Mouse (Mus musculus): Measurements from ENCODE around the gene Wnt3.

The Wnt3 gene

DNA sequence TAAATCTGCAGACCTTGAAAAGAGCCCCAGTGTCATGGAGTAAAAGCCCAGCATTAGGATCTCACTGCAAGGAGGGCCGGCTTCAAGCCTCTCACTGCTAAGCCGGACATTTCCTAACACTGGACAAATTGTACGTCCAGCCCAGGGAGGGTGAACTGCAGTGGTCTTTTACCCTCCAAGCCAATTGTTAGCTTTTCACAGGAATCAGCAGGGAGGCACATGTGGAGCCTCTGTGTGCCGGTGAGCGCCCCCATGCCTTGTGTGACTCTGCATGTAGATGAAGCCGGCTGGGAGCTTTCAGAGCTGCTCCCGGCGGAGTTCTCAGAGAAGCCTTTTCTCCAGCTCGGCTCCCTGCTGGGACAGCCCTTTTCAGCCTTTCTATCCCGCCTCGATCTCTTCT is 66.9 kb downstream of the Wnt3 start:
- peak; percentile 43 for DNase-seq (ENCODE audit: low spot score)

DNA sequence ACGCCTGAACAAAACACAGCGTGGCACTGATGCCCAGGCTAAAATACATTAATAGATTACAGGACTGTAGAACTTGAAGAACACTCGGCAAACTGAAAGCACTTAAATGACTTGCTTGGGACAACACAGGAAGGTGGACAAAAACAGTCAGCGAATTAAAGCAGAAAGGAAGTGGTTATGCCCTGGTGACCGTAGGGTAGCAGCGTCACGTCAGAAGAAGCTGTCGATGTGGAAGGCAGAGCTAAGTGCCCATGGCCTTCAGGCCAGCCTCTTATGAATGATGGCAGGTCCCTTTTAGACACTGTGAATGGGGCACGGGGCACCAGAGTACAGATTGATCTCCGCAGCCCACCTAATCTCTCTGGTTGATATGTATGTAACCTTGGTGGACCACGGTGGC is 74.3 kb downstream of the Wnt3 start:
- no peak for DNase-seq (ENCODE audit: low spot score)

- no peak for DNase-seq (ENCODE audit: low spot score)
These were observed 78.8 kb downstream of the Wnt3 start for GRCm38 (mm10) chr11:103852590-103853283.

DNA sequence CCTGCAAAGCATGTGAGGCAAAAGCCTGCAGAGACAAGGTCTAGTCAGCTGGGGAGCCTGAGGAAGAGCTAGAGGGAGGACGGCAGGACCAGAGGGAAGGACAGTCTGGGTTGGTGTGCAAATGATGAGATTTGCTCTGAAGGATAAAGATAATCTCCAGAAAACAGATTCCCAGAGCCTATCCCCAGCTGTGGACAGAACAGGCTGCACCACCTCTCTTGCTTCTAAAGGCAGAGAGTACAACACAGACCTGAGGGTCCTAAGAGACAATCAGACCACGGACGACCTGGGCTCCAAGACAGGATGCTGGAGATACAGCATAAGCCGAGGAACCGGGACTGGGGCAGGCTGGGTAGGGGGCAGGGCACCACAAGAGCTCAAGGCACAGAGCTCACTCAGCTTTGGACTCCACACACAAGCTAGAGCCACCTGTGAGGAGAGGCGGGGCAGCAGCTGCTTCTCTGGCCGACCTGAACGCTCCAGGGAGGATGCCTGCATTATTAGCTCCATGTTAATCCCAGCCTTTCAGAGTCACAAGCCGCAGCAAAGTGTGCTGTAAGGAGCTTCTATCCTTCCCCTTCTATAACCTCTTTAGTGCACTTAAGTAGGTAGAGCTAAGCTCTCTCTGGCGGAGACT is 79.5 kb downstream of the Wnt3 start:
- DNase-seq (ENCODE audit: low spot score), result no peak

GRCm38 (mm10) chr11:103854294-103854693 is 80.3 kb downstream of the Wnt3 start:
- DNase-seq (ENCODE audit: low spot score), result no peak

- no peak for DNase-seq (ENCODE audit: low spot score)
These were observed 82.7 kb downstream of the Wnt3 start for GRCm38 (mm10) chr11:103856641-103857040.

DNA sequence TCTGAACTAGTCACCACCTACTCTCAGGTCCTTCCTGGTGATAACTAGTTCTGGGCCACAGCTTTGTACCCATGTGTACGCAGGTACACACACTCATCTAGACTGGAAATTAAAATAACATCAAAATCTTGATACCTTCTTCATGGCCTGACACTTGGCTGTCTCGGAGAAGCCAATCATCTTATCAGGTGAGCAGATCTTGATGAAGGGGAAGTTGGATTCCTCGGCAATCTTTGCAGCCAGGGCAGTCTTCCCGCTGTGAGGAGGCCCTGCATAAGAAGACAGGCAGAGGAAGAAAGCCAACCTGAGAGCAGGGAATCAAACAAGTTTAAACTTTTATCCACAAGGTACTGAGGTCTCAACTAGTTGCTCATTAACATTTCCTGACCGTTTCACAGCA is 84.8 kb downstream of the Wnt3 start:
- DNase-seq (ENCODE audit: low spot score), result no peak

- no peak for DNase-seq (ENCODE audit: low spot score)
These were observed 86.1 kb downstream of the Wnt3 start for GRCm38 (mm10) chr11:103859933-103860610.

DNA sequence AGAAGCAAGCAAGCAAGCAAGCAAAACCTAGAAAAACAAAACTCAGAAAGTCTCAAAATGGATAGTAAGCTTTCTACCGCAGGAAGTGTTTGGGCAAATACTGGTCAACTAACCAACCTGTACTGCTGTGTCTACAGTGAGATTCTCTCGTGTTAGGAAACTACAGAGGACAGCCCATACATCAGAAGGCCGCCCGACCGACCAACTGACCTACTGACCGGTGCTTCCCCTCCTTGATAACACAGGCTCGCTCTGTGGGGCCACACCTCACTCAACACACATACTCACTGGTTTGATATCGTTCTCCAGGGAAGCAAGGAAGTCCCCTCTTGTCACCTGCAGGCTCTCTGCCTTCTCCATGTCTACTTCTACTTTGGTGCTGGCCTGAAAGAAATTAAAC is 89.0 kb downstream of the Wnt3 start:
- DNase-seq (ENCODE audit: low spot score), result no peak

DNA sequence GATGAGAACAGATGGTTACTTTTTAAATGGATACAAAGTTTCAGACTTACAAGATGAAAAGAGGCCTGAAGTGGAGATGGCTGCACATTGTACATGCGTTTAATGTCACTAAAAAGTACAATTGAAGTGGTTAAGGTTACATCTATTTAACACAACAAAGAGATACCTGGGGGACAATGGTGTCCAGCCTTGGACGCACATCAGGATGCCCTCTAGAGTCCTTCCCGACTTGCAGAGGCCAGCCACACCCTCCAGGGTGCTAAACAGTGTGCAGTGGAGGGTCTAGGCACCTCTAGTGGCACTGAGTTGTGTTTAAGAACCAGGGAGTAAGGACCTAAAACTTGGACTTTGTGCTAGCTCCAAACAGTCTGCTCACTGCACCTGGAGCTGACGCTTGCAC is 90.5 kb downstream of the Wnt3 start:
- no peak for DNase-seq (ENCODE audit: low spot score)

GRCm38 (mm10) chr11:103865346-103865745 is 91.4 kb downstream of the Wnt3 start:
- DNase-seq (ENCODE audit: low spot score), result no peak

Measured in layer of hippocampus, adult 11-12 months (tissue).